Mouse (Mus musculus): Measurements from ENCODE around the gene Tenm1.

Tenm1 gene

DNA sequence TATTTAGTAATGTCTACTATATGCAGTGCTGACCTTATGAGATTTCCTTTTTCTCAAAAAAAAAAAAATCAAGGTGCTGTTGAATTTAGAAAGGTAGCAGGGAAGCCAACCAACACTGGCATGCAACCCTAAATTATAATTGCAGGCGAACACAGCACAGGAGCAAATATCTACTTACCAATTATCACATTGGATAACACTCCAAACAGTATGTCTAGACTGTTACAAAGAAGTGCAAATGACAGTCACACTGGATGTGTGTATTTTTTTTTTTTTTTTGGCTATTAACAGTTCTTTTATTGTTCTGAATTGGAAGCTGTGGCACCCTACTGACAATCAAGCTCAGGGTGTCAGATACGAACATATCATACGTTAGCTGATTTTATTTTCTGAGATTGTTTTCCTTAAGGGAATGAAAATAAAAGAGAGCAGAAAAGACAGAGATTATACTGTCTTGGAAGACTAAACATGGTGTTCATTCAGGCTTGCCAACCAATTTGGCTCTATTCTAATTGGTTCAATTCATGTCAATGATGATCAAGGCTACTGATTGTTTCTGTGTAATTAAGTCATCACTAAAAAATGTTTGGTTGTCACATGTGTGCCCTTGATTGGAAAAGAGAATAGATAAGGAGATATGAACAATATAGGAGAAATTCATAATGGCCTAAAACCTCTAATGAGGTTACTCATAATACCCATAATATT lies 710.7 kb downstream of the Tenm1 start:
- no peak for DNase-seq

DNA sequence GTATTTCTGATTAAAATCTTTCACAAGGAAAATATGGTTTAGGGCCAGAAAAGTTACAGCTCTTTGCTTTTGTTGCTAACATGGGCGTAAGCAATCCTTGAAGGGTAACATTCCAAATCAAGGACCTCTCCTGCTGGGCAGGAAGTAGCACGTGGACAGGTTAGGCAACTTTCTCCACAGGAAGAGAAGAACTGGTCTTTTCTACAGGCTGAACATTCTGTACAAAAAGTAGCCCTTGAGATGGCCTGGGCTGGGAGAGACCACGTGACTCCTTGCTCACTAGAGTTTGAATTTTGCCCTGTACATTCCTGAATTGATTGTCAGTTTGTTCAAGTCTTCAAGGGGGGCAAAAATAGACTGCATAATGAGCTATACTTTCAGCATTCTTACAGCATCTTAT lies 728.6 kb downstream of the Tenm1 start:
- no peak for DNase-seq

DNA sequence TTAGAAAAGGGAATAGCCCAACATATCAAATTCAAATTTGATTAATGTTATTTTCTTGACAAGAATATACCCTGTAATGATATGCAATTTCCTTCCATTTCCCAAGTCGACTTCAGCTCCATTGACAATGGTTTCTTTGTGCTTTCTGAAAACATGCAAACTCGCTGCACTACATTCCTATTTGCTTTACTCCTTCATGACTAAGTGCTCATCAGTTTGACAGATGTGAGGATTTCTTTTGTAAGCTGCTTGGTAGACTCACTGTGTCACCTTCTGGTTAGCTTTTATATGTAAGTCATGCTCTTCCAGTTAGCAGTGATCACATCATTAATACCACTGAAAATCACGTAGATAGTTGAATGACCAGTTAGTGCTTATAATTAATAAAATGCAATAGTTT lies 781.8 kb downstream of the Tenm1 start:
- no peak for DNase-seq

DNA sequence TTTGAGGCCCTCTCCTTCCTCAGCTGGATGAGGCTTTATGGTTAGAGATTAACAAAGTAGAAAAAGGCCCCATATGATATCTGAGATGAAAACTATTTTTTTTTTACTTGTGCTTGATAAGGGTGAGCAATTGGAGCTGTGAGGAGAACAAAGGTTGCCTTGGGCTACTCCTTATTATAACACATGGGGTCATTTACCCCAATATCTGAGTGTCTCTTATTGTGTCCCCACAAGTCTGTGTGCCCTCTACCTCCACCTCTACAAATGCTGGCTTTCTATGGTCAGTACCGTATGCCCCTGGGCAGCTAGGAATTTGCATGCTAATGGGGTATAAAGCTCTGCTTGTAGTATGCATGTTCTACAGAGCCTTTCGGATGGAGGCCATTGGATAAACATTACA lies 848.4 kb downstream of the Tenm1 start:
- no peak for DNase-seq

DNA sequence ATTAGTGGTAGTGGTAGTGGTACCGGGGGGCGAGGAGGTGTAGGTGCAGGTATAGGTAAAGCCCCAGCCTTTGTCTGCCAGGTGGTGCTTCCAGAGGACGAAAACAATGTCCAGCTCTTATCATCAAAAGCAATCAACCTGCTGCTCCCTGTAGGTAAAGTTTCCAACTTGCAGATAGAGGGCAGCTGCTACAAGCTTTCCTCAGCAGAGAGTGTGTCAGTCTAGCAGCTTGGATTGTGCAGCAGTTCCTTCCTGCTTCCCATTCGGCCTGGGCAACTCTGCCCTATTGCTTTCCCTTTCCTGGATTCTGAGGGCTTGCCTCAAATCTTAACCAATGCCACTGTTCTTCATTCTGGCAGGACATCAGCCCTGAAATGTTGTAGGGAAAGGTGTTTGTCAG lies 870.2 kb downstream of the Tenm1 start:
- DNase-seq: no peak

DNA sequence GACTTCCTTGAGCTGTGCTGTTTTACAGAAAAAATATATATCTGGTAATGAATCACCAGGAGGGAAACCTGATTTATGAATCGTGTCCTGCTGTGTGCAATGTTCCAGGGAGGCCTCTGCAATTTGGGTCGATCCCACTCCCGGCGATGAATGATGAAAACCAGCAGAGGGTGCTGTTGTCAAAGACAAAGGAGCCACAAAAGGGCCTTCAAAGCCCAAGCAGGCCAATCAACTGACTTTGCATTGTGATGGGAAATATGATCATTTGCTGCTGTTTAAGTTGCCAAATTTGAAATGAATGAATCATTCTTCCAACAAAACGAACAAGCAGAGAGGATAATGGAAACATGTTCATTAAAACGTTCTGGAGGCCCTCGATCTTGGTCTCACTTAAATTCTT lies 871.6 kb downstream of the Tenm1 start:
- no peak for DNase-seq

DNA sequence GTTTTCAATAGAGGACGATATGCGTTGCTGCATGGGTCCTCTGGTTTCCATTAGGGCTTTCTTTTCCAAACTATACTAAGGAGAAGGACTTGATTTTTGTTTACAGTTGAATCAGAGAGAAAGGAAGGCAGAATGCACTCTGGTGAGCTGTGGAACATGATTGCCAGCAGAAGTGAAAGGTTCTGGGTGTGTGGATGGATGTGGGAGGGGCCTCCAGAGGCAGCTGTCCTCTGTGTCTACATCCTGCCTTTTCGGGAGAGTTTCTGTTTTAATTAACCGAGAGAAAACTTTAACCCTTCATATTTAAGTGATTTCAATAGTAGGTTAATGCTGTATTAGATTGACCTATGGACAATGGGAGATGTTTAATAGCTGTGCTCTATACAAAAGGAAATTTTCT lies 880.4 kb downstream of the Tenm1 start:
- no peak for DNase-seq

DNA sequence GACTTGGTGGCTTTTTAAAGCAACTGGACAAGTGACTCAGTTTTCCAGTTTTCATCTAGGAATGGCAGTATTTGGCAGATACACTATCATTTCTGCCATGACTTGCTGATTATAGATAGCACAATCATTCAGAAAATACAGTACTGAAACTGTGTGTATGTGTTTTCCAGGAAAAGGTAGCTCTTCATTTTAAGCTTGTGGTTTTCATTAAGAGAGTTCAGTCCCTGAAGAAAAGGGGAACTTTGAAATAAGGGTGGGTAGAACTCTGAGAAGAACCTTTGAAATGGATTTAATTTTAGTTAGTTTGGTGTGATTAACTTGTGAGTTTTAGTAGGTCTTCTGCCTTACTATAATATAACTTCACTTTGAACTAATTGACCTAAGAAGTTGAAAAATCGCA lies 883.9 kb downstream of the Tenm1 start:
- DNase-seq: no peak

DNA sequence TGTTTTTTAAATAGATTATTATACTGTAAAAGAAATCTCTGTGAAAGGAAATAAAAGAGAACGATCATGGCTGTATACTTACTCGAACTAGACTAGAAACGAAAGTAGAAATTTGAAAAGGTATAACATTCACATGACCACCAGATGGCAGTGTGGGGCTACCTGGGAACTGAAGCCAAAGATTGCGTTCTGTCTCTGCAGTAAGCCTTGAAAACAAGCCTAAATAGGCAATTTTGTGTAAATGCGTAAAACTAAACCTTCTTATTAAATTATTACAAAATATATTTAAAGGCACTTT lies 888.2 kb downstream of the Tenm1 start:
- DNase-seq: no peak

DNA sequence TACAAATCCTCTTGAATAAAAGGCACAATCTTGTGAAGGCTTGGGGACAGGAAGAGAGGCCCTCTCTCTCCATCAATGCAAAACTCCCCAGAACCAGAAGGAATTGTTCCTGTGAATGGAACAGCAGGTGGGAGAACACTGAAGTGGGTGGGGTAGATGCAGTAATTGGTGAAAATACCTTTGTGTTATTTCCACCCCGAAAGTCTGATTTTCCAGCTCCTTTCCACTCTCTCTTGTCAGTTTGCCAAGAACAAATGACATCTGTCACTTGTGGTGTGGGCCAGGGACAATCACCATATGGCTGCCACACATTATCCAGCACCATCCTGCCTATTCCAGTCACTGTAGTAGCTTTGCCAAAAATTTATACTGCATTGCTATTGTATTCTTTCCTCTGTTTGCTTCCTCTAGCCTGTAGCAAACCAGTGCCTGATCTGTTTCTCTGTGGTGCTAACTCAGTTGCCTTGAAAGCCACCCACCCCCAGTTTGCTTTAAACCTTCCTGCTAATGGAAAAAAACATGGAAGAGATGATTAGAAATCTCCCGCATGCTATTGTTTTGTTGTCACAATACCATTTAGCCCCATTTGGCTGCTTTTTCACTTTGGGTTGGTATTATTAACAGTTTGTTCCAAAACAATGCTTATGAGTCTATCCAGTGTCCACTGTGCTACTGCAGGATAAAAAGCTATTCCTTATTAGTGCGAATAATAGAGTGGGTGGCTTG lies 888.7 kb downstream of the Tenm1 start:
- DNase-seq: no peak

DNA sequence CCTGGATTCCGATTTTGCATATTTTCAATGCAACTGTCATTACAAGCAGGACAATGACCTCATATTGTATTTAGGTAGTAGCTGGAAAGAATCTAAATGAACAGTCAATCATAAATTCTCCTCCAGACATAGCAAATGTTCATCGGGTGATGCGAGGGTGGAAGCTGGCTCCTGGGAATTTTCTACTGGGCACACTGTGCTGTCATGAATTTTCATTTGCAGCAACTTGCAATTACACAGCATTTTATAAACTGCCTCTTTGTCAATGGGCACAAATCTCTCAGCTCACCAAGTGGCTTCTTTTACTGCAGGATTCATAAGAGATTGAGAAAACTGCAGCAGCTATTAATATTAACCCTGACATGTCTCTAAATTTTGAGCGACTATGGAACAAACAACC lies 898.2 kb downstream of the Tenm1 start:
- no peak for DNase-seq

DNA sequence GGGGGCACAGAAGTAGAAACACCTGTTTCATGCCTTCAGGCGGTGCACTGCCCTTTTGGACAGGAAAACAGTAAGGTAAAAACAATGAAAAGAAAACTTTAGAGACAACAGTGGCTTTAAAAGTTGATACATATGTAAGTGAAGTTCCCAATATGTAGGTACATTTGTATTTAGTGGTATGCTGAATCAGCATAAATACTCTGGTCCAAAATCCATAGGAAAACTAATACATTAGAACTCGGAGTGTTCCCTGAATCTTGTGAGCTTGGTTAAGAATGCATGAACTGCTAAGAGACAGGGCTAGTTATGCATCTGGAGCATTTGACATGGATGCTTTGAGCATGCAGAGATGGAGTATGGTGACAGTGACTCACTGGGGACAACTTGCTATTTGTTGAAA lies 906.1 kb downstream of the Tenm1 start:
- no peak for DNase-seq

DNA sequence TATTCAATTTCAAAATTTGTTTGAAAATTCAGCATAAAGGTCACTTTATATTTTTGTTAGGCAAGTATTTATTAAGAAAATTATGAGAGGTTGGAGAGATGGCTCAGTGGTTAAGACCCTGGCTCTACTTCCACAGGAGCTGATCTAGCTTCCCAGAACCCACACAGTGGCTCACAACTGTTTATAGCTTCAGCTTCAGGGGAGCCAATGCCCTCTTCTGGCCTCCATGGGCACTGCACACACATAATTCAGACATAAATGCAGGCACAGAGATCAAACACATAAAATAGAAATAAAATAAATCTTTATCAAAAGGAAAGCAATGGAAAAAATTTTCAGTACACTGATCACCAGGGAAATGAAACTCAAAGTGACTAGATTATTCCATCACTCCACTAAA lies 916.4 kb downstream of the Tenm1 start:
- DNase-seq: no peak

DNA sequence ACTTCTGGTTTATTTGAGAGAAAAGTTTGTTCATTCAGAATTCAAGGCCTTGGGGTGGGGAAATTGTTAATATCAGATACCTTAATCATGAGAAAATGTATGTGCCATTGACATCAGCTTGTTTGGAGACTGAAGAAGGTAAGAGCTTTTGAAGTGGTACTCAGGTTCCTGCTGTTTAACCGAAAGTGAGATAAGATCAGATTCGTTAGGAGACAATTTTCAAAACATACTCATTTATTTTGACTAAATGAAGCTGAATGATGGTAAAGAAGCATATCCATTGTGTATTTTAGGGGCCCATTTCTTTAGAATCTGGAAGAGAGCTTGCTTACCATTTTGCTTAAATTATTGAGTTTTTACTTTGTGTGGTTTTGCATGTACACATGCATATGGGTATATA lies 917.8 kb downstream of the Tenm1 start:
- DNase-seq: no peak

DNA sequence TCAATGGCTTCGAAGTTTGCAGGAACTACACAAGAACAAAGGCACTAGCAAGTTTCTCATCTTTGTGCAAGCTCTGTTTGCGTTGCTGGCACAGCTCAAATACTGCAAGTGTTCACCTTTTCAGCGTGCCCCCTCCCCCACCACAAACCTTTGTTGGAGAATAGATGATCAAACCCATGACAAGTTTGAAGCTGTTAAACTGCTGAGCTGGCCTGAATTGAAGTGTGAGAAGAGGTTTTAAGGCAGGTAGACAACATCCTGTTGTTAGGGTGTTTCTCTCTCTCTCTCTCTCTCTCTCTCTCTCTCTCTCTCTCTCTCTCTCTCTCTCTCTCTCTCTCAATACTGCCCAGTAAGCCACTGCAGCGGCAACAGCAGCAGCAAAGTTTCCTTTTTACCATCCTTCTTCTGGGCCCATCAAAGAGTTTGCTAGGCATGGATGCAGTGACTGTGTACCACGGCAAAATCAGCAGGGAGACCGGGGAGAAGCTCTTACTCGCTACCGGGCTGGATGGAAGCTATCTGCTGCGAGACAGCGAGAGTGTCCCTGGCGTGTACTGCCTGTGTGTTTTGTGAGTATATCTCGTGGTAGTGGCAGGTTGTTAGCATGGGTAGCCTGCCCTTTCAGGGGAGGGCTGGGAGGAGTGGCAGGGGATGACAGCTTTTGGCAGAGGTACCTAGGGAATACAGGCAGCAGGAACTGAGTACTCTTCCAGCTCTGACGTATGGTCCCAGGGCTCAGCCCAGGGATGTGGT lies 926.5 kb downstream of the Tenm1 start, which contains the start of gene Sh2d1a:
Gene Sh2d1a, plus strand, starts transcription at position 163 of the 753 bp plus-strand sequence.
- no peak for DNase-seq

DNA sequence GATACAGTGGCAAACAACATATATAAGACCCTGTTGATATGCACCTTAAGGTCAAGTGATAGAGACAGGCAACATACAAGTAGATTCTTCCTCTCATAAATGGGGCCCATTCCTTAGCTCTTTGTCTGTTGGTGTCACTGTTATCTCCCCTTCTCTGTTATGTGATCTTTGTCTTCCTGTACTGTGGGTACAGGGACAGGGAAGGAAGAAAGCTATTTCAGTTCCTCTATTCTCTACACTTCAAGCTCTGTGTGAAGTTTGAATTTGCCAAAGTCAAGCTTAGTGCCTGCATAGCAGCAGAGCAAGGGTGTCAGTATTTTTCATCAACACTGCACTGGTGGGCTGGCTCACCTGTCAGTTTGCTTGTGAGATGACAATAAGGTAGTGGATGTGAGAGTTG lies 928.4 kb downstream of the Tenm1 start:
- no peak for DNase-seq

DNA sequence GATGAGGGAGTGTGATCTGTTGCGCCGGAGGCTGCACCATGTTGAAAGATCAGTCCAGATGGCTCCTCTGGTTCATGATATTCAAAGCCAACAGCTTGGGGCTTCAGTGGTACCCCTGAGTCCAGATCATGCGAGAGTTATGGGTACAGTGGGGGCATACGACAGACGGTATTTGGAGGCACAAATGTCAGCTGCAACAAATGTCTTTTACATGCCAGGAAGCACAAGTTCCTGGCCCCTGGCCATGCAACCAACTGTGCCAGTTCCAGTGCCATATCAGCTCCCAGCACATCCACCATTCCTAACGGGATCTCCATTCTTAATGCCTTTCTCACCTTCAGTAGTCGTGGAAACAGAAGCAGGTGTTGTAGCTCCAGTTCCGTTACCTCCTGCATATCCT lies 938.6 kb downstream of the Tenm1 start:
- no peak for DNase-seq

DNA sequence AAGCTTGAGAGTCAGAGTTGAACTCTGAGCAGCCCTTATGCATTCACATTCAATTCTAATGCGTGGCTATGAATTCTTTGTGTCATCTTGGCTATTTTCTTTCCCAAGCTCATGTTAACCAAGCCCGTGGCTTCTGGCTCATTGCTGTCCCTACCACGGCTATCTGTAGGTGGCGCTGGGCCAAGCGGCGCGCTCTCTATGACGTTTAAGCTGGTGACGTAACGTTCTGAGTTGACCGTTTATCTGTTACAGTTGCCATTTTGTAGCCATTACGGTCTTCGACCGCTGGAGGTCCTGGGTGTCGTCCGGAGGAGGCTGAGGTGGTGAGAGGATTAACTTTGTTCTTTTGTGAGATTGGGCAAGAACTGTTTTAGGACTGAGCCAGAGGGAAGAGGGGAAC lies 939.5 kb downstream of the Tenm1 start, which contains the start of gene Tex13c2:
Gene Tex13c2, plus strand, starts transcription at position 246 of the 400 bp plus-strand sequence.
- DNase-seq: no peak

All from heart, adult 11 months (tissue).